In genomic region chr4:111155859-111156258, GRCm38 (mm10) we compare ENCODE assay signal across 28 mouse cellular contexts.
DNase-seq lines count a peak whose midpoint lies in the region; ATAC-seq and TF ChIP-seq lines count a peak whose summit lies in the region.
"Had no signal": no experiment of that assay in that cellular context is flagged by ENCODE, and none has a peak within 500 bp of the region (broad histone marks: within the 10 kb centered on the region; RNA-seq: fewer than 3 reads in every experiment).

No protein-coding gene starts in this region.

- no peaks in the 10 kb centered on the region for H3K9me3 ChIP-seq in hindbrain, embryonic 14.5 days (ENCODE audit: control insufficient read depth, low read length)
- H3K9me3 ChIP-seq in hindbrain, embryonic 10.5 days = no peaks in the 10 kb centered on the region
- H3K9me3 ChIP-seq in hindbrain, postnatal 0 days (ENCODE audit: low read length) = no peaks in the 10 kb centered on the region
- no peaks in the 10 kb centered on the region for H3K9me3 ChIP-seq in hindbrain, embryonic 11.5 days (ENCODE audit: control insufficient read depth, low read length)
- H3K9me3 ChIP-seq: embryonic facial prominence, embryonic 12.5 days; embryonic facial prominence, embryonic 15.5 days; heart, embryonic 10.5 days; heart, embryonic 13.5 days; intestine, embryonic 15.5 days; kidney, embryonic 15.5 days had no signal

- H3K36me3 ChIP-seq in hindbrain, embryonic 14.5 days (replicated peaks; ENCODE audit: control insufficient read depth, insufficient read depth) = no peaks in the 10 kb centered on the region
- no peaks in the 10 kb centered on the region for H3K36me3 ChIP-seq in hindbrain, embryonic 10.5 days
- no peaks in the 10 kb centered on the region for H3K36me3 ChIP-seq in hindbrain, postnatal 0 days (ENCODE audit: insufficient read depth, low read length)
- no peaks in the 10 kb centered on the region for H3K36me3 ChIP-seq in hindbrain, embryonic 11.5 days (ENCODE audit: control insufficient read depth, insufficient read depth, low read length)
- H3K36me3 ChIP-seq: embryonic facial prominence, embryonic 12.5 days; embryonic facial prominence, embryonic 15.5 days; G1E; heart, embryonic 10.5 days; heart, embryonic 13.5 days; intestine, embryonic 15.5 days; kidney, embryonic 15.5 days had no signal

- TF ChIP-seq CTCF in hindbrain, postnatal 0 days (IDR thresholded peaks at IDR 0.05; ENCODE audit: low read depth) = no peak
- TF ChIP-seq CTCF in brain, embryonic 14.5 days (IDR thresholded peaks at IDR 0.05; ENCODE audit: borderline replicate concordance, extremely low read depth, insufficient read depth, insufficient read length) = no peak

- no peak overlapping the region for H3K4me3 ChIP-seq in hindbrain, embryonic 14.5 days (replicated peaks; ENCODE audit: low read length)
- H3K4me3 ChIP-seq in hindbrain, embryonic 10.5 days = no peak overlapping the region
- no peak overlapping the region for H3K4me3 ChIP-seq in hindbrain, postnatal 0 days (ENCODE audit: low read length)
- H3K4me3 ChIP-seq in hindbrain, embryonic 11.5 days (ENCODE audit: low read depth, low read length) = no peak overlapping the region
- H3K4me3 ChIP-seq: embryonic facial prominence, embryonic 12.5 days; embryonic facial prominence, embryonic 15.5 days; heart, adult 2 months; heart, embryonic 10.5 days; heart, embryonic 13.5 days; intestine, embryonic 15.5 days; kidney, embryonic 15.5 days had no signal

- no peaks in the 10 kb centered on the region for H3K4me1 ChIP-seq in hindbrain, embryonic 14.5 days (replicated peaks; ENCODE audit: control insufficient read depth, insufficient read depth, low read length)
- no peaks in the 10 kb centered on the region for H3K4me1 ChIP-seq in hindbrain, embryonic 10.5 days (replicated peaks)
- H3K4me1 ChIP-seq in hindbrain, postnatal 0 days (ENCODE audit: insufficient read depth, low read length) = no peaks in the 10 kb centered on the region
- H3K4me1 ChIP-seq in hindbrain, embryonic 11.5 days (replicated peaks; ENCODE audit: control insufficient read depth, insufficient read depth, low read length) = no peaks in the 10 kb centered on the region
- H3K4me1 ChIP-seq: embryonic facial prominence, embryonic 12.5 days; embryonic facial prominence, embryonic 15.5 days; heart, embryonic 10.5 days; heart, embryonic 13.5 days; intestine, embryonic 15.5 days; kidney, embryonic 15.5 days had no signal

- WGBS in hindbrain, embryonic 14.5 days = 61% methylated on average over 1 of the region's 1 CpGs
- 73% methylated on average over 1 of the region's 1 CpGs for WGBS in hindbrain, embryonic 10.5 days
- WGBS in hindbrain, postnatal 0 days = 36% methylated on average over 1 of the region's 1 CpGs
- WGBS in hindbrain, embryonic 11.5 days = 59% methylated on average over 1 of the region's 1 CpGs

- peak; percentile 6 to 26 for DNase-seq in cerebellum, postnatal 14 days
- DNase-seq in cerebellum, adult 9-11 months = no peak
- DNase-seq in hindbrain, embryonic 14.5 days (ENCODE audit: low spot score) = no peak
- DNase-seq in hindbrain, embryonic 10.5 days (ENCODE audit: low spot score) = no peak
- peak; percentile 55 for DNase-seq in hindbrain, postnatal 0 days (ENCODE audit: low spot score)
- no peak for DNase-seq in hindbrain, embryonic 11.5 days (ENCODE audit: low spot score)
- DNase-seq in brain, embryonic 14.5 days (ENCODE audit: low read depth) = peak; percentile 40
- no peak for DNase-seq in MN1 (ENCODE audit: low spot score)
- DNase-seq: adrenal gland, adult 2 months; adrenal gland, postnatal 14 days; B cell, adult 2 months; cerebellum, adult 18-20 months; cerebellum, adult 9-10 months; gastrocnemius, postnatal 10 days; gastrocnemius, postnatal 36 days; heart, adult 2 months; heart, postnatal 14 days; heart, postnatal 4 days; kidney, adult 11 months; kidney, adult 8-10 months had no signal

- no peak overlapping the region for H3K4me2 ChIP-seq in hindbrain, embryonic 14.5 days (replicated peaks)
- H3K4me2 ChIP-seq in hindbrain, postnatal 0 days (ENCODE audit: low read depth, low read length) = no peak overlapping the region
- no peak overlapping the region for H3K4me2 ChIP-seq in hindbrain, embryonic 11.5 days (replicated peaks; ENCODE audit: low read depth, low read length)
- H3K4me2 ChIP-seq: embryonic facial prominence, embryonic 12.5 days; embryonic facial prominence, embryonic 15.5 days; heart, embryonic 13.5 days; intestine, embryonic 15.5 days; kidney, embryonic 15.5 days had no signal

- TF ChIP-seq POLR2A in brain, embryonic 14.5 days (IDR thresholded peaks at IDR 0.05; ENCODE audit: borderline replicate concordance, extremely low read depth, insufficient read depth, insufficient read length, poor library complexity, severe bottlenecking) = no peak

- no peak overlapping the region for H3K9ac ChIP-seq in hindbrain, embryonic 14.5 days
- no peak overlapping the region for H3K9ac ChIP-seq in hindbrain, postnatal 0 days (replicated peaks; ENCODE audit: low read length)
- H3K9ac ChIP-seq in hindbrain, embryonic 11.5 days (ENCODE audit: low read depth, low read length) = no peak overlapping the region
- H3K9ac ChIP-seq: embryonic facial prominence, embryonic 12.5 days; embryonic facial prominence, embryonic 15.5 days; heart, embryonic 13.5 days; intestine, embryonic 15.5 days; kidney, embryonic 15.5 days had no signal

- ATAC-seq in hindbrain, embryonic 14.5 days (ENCODE audit: low FRiP score) = peak; percentile 66; the same call in 1 of the 2 replicates
- peak; percentile 82; the same call in 1 of the 2 replicates for ATAC-seq in hindbrain, postnatal 0 days
- no peak for ATAC-seq in hindbrain, embryonic 11.5 days (ENCODE audit: low FRiP score)
- ATAC-seq: intestine, embryonic 15.5 days had no signal

- no peaks in the 10 kb centered on the region for H3K27me3 ChIP-seq in hindbrain, embryonic 14.5 days (ENCODE audit: control insufficient read depth, insufficient read depth, low read length)
- H3K27me3 ChIP-seq in hindbrain, embryonic 10.5 days (ENCODE audit: insufficient read depth, poor library complexity, severe bottlenecking) = no peaks in the 10 kb centered on the region
- H3K27me3 ChIP-seq in hindbrain, postnatal 0 days (ENCODE audit: insufficient read depth, low read length) = no peaks in the 10 kb centered on the region
- no peaks in the 10 kb centered on the region for H3K27me3 ChIP-seq in hindbrain, embryonic 11.5 days (ENCODE audit: control insufficient read depth, insufficient read depth, low read length)
- H3K27me3 ChIP-seq: CH12.LX; embryonic facial prominence, embryonic 12.5 days; embryonic facial prominence, embryonic 15.5 days; heart, embryonic 13.5 days; intestine, embryonic 15.5 days; kidney, embryonic 15.5 days had no signal

- no peak overlapping the region for H3K27ac ChIP-seq in hindbrain, embryonic 14.5 days
- H3K27ac ChIP-seq in hindbrain, embryonic 10.5 days = no peak overlapping the region
- H3K27ac ChIP-seq in hindbrain, postnatal 0 days = no peak overlapping the region
- no peak overlapping the region for H3K27ac ChIP-seq in hindbrain, embryonic 11.5 days (ENCODE audit: low read depth, low read length)
- H3K27ac ChIP-seq: embryonic facial prominence, embryonic 12.5 days; embryonic facial prominence, embryonic 15.5 days; heart, adult 2 months; heart, embryonic 10.5 days; heart, embryonic 13.5 days; intestine, embryonic 15.5 days; kidney, embryonic 15.5 days had no signal

Comparison
In these comparisons a context has a peak if more than half of its experiments do, and no peak if none do; other contexts are left out.
1. DNase-seq: peak in cerebellum, postnatal 14 days (2 of 2), hindbrain, postnatal 0 days (single experiment) and brain, embryonic 14.5 days (single experiment); none in cerebellum, adult 9-11 months (single experiment), hindbrain, embryonic 14.5 days (single experiment), hindbrain, embryonic 10.5 days (single experiment), hindbrain, embryonic 11.5 days (single experiment) and MN1 (single experiment).